Mouse (Mus musculus) right cerebral cortex, adult 2 months (tissue): ENCODE results near the gene Gm28041.
A peak's percentile ranks its signal among the peaks of the same experiment; 100 is the strongest.
"Not testable (repeated sequence)": the region's sequence is repeated elsewhere in the genome, so short reads cannot be mapped to it uniquely, and the experiment has no call there.

Experiments
- DNase-seq, 2 experiments: peaks; one replicate each; pipeline ENCODE4 v3.0.0; 2021 to 2022; ENCODE audit warnings: low spot score in 2 of 2

The Gm28041 gene

DNA sequence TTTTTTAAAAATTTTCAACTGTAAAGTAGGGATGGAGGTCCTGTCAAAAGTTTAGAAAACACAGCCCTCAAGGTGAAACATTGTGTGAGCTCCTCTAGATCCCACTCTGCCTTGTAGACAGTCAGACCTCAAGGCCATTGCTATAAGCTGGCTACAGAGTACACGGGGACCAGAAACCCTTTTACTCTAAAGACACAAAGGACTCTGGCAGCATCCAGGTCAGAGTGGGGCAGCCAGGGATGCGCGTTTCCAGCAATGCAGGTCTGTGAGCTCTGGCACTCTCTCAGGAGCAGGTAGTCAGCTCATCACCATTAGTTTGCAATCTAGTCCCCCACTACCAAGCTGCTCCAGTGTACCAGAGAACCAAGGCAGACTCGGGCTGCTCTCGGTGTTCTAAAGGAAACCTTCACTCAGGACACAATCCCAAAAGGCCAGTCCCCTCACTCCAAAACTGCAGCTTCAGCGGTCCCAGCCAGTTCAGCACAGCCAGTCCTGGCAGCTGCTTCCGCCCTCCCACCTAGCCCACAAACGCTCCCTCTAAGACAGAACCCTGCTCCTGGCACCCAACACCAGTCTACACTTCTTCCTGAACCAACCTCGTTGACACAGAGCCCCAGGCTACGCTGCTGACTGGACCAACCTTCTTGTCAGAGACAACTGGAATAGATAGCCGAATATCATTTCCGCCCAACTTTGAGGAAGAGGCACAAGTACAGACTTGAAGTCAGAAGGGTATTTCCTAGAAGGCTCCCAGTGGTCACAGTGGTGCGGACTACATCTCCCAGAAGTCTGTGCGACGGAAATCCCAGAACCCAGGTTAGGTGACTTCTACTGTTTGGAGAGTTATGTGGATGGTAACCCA is at the start of gene Gm28041, which contains the start of gene Zfp456:
Gm28041 (minus strand) TSS at position 684 of the 862 bp plus-strand sequence.
Zfp456 (minus strand) TSS at position 761 of the 862 bp plus-strand sequence.
- peak; percentile 55 to 59 for DNase-seq

DNA sequence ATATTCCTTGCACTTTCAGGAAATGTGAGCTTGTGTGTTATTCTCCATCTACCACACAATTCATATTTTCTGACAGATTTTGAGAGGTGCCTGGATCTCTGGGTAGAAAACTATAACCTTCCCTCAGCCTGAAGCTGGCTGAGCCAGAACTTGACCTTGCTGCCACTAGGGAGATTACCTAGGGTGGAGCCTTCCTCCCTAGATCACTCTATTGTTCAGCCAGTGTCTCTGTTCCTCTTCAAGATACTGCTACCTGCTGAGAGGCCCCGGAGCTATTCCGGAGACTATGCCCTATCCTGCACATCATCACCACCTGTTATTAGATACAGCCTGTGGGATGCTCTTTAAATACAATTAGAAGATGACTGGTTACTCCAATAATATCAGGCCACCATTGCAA is 47.0 kb upstream of the Gm28041 start:
- DNase-seq: not testable (repeated sequence)

DNA sequence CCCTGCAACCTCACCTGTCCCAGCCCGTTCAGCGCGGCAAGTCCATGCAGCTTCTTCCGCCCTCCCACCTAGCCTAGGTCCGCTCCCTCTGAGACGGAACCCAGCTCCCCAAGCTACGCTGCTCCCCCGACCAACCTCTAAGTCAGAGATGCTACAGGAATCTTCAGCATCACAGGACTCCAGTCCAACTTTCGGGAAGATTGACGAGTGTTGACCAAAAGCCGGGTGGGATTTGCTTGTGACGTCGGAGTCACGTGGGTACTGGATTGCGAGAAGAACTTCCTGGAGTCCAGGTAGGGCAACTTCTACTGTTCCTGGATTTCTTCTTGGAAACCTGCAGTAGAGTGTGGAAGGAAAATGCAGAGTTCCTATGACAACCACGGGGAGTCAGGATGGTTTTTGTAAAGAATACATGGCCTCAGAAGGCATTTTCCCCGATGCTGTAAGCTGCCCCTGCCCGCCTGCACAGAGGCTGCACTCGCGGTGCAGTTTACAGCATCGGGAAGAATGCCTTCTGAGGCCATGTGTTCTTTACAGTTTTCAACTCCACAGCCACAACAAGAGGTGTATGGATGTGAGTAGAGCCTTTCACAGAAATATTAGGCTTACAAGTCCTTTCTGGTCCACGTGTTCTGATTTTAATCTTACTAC is 45.8 kb upstream of the Gm28041 start, which contains the start of gene Zfp459:
Zfp459 (minus strand) TSS at position 212 of the 651 bp plus-strand sequence.
- DNase-seq: peak; percentile 45 to 63

DNA sequence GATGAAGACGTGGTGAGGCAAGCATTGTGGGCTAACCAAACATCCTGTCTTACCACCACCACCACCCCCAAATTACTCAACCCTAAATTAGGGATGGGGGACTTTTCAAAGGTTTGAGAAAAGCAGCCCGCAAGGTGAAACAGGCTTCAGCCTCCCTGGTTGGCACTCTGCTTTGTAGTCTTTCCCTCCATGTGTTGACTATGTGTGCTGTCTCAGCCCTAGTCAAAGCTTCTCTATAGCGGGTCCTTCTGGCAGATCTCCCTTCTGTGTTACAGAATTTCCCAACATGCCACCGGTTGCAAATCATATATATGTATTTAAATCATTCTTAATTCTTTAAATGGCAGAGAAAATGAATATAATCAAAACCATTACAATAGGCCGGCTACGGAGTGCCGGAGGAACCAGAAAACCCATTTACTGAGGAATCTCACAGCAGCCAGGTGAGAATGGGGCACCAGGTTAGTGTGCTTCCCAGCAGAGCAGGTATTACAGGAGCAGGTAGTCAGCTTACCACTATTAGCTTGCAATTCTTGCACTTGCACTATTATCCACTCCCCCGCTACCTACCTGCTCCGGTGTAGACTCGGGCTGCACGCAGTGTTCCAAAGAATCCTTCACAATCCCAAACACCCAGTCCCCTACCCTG is 45.1 kb upstream of the Gm28041 start:
- no peak for DNase-seq

DNA sequence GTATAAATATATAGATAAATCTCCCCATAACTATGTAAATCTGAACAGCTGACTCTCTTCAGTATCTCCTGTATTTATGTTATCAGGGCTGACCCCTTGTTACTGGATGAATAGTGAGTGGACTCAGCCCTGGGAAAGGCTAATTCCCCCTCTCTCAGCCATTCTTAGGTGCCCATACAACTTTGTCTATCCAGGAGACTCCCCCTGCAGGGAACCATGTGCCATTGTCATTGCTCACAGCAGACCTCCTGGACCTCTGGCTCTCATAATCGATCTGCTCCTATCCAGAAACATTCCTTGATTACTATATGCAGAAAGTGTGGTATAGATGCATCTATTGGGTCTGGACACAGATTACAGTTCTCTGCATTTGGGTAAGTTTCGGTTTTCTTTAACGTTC is 41.3 kb upstream of the Gm28041 start:
- no peak for DNase-seq

DNA sequence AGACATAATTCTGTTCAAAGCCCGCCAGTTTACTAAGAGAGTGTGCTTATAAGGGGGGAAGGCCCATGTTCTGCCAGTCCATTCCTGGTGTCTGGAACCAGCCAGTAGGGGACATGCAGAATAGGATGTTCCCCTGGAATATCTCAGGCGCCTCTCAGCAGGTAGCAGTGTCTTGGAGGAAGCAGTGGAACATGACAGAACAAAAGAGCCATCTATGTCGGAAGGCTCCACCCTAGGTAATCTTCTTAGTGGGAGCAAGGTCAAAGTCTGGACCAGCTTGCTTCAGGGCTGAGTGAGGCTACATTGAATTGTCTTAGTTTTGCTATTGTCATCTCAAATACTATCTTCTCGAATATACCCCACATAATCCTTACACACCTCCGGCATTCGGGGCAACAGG is 40.2 kb upstream of the Gm28041 start:
- DNase-seq: no peak

DNA sequence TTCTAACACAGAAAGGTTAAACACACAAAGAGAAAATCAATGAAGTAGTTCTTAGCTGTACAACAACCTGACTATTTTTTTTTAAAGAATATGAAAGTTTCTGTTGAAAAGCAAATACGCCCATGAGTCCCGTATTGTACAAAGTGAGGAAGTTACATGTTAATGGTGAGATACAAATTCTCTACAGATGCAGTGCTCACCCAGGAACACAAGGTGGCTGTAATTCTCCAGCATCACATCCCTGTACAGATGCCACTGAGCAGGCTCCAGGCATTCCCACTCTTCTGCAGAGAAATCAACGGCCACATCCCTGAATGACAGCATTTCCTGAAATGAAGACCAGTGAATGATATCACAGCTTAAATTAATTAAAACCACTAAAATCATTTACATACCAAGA is 38.1 kb upstream of the Gm28041 start:
- DNase-seq: not testable (repeated sequence)

DNA sequence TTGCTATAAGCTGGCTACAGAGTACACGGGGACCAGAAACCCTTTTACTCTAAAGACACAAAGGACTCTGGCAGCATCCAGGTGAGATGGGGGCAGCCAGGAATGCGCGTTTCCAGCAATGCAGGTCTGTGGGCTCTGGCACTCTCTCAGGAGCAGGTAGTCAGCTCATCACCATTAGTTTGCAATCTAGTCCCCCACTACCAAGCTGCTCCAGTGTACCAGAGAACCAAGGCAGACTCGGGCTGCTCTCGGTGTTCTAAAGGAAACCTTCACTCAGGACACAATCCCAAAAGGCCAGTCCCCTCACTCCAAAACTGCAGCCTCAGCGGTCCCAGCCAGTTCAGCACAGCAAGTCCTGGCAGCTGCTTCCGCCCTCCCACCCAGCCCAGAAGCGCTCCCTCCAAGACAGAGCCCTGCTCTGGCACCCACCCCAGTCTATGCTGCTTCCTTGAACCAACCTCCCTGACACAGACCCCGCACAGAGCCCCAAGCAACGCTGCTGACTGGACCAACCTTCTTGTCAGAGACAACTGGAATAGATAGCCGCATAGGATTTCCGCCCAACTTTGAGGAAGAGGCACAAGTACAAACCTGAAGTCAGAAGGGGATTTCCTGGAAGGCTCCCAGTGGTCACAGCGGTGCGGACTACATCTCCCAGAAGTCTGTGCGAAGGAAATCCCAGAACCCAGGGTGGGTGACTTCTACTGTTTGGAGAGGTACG is 23.8 kb upstream of the Gm28041 start, which contains the start of gene Zfp429:
Zfp429 (minus strand) TSS at position 637 of the 721 bp plus-strand sequence.
- peak; percentile 69 to 82 for DNase-seq

DNA sequence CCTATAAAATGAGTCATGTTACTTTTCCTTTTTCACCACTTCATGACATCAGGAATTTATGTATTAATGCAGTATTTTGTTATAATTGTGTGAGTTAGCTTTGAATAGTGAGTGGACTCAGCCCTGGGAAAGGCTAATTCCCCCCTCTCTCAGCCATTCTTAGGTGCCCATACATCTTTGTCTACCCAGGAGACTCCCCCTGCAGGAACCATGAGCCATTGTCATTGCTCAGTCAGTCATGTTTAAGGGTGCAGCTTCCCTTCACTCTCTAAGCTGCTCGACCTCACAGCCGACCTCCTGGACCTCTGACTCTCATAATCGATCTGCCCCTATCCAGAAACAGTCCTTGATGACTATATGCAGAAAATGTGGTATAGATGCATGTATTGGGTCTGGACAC is 722 bp upstream of the Gm28041 start:
- DNase-seq: not testable (repeated sequence)

DNA sequence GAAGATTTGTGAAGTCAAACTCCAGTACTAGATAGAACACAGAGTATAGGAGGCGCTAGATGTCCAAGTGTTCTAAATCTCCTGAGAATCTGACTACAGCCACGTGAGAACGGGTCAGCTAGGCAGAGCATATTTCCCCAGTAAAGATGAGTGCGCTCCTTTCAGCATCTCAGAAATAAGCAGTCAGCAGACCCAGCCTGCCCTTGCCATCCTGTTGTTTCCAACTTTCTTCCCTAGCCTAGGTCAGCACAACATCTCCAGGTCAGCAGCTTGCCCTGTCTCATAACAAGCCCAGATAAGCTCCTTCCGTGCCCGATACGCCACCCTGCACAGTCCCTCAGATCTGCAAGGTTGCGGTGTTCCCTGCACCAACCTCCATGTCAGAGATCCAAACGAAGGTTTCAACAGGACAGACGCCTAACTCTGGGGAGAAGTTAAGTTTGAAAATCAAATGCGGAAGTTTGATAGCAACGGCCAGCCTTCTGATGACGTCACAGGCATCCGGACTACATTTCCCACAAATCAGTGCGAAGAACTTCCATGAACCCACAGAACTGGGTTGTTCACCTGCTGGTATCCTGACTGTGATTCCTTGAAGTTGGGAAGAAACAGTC is 15.3 kb downstream of the Gm28041 start, which contains the start of the genes Gm28044 and Zfp953:
Gm28044 (minus strand) TSS at position 406 of the 614 bp plus-strand sequence.
Zfp953 (minus strand) TSS at position 475 of the 614 bp plus-strand sequence.
- peak; percentile 93 to 98 for DNase-seq

DNA sequence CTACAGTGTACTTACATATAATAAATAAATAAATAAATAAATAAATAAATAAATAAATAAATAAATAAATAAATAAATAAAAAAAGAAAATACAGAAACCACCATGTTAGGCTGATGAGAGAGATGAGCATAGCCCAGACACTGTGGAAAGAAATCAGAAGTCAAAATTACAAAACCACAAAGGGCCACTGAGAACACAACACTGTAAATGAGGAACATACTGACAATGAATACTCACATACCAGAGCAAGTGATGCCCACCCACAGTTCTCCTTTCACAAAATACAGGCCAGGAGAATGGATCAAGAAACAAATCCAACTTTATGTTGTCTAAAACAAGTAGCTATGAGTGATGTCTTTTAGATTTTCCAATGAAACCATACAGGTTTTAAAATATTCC is 23.7 kb downstream of the Gm28041 start:
- DNase-seq: no peak

DNA sequence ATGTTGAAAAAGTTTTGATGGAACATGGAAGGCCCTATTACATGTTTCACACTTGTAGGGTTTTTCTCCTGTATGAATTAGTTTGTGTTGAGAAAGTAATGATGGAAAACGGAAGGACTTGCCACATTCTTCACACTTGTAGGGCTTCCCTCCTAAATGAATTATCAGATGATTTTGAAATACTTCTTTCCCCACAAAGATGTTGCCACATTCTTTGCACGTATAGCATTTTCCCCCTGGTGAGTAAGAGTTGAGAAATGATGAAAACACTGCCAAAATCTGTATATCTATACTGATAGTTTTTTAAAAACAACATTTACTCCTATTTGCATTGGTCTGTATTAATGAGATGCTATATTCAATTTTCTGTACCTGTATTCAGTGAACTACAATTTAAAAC is 32.1 kb downstream of the Gm28041 start:
- DNase-seq: no peak

DNA sequence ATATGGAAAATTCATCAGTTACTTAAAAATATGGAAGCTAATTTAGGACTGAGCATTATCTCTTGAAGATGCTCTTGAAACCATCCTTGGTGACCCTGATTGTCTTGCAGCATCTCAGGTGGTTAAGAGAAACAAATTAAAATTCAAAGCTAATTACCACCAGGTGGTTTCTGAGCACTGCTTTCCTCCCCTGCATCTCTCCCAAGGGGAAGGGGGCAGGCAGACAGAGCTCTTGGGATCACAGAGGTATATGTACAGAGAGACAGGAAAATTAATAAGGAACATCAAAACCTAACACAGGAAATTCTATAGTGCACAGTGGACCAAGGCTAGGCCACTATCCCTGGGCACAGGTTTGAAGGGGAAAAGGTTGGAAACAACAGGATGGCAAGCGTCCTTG is 42.7 kb downstream of the Gm28041 start:
- no peak for DNase-seq

DNA sequence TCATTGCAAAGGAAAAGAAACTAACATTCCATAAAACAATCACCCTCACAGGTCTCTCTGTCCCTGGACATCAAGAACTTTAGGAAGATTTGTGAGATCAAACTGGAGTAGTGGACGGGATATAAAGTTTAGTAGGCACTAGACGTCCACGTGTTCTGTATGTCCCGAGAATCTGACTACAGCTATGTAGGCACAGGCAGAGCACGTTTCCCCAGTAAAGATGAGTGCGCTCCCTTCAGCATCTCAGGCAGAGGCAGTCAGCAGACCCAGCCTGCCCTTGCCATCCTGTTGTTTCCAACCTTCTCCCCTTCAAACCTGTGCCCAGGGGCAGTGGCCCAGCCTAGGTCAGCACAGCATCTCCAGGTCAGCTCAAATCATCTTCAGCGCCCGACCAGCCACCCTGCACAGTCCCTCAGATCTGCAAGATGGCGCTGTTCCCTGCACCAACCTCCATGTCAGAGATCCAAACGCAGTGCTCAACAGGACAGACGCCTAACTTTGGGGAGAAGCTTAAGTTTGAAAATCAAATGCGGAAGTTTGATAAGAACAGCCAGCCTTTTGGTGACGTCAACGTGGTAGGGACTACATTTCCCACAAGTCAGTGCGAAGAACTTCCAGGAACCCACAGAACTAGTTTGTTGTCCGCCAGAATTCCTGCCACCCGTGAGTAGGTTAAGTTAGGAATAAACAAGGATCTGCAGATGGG is 43.4 kb downstream of the Gm28041 start, which contains the start of gene Zfp595:
Zfp595 (minus strand) TSS at position 552 of the 706 bp plus-strand sequence.
- peak; percentile 82 to 94 for DNase-seq

DNA sequence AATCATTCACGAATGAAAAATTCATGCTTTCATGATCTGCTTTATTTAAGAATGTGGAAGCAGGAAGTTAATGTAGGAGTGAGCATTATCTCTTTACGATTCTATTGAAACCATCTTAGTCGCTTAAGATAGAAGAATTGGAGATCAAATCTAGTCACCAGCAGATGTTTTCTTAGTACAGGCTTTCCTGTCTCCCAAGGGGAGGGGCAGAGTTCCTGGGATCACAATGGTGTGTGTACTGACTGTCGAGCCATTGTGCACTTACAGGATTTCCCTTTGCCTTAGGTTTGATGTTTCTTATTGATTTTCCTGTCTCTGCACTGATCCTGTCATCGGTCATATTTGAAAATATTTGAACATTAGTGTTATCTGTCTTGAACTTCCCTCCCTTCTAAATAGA is 68.8 kb downstream of the Gm28041 start:
- peak; percentile 3 to 4 for DNase-seq

DNA sequence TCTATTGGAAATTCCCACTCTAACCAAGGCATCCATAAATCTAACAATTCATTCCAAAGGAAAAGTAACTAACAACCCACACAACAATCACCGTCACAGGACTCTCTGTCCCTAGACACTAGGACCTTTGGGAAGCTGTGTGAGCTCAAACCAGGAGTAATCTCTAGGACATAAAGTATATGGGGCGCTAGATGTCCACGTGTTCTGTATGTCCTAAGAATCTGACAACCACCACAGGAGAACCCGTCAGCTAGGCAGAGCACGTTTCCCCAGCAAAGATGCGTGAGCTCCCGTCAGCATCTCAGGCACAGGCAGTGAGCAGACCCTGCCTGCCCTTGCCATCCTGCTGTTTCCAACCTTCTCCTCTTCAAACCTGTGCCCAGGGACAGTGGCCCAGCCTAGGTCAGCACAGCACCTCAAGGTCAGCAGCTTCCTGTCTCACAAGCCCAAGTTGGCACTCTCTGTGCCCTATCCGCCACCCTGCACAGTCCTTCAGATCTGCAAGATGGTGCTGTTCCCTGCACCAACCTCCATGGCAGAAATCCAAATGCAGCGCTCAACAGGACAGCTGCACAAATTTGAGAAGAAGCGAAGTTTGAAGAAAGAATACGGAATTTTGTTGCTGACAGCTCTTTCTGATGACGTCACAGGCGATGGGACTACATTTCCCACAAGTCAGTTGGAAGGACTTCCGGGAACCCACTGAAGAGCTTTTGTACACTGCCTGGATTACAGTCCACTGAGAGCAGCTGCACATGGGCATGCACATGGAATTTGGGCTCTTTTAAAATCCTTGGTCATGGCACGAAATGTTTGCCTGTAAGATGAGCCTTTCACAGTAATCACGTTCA is 69.5 kb downstream of the Gm28041 start, which contains the start of gene Zfp457:
Zfp457 (minus strand) TSS at position 664 of the 851 bp plus-strand sequence.
- peak; percentile 94 to 98 for DNase-seq
